13 mouse cellular contexts compared by ENCODE assay signal in genomic region chr13:99679430-99679829, GRCm38 (mm10).
A peak's percentile ranks its signal among the peaks of the same experiment; 100 is the strongest.
DNase-seq lines count a peak whose midpoint lies in the region; ATAC-seq and TF ChIP-seq lines count a peak whose summit lies in the region.
"Had no signal": no experiment of that assay in that cellular context is flagged by ENCODE, and none has a peak within 500 bp of the region (broad histone marks: within the 10 kb centered on the region; RNA-seq: fewer than 3 reads in every experiment).

No protein-coding gene starts in this region.

- no peak for TF ChIP-seq EP300 in lung, postnatal 0 days (IDR thresholded peaks at IDR 0.05)

- no peak overlapping the region for H3K4me2 ChIP-seq in lung, postnatal 0 days (replicated peaks; ENCODE audit: low read depth, low read length)
- no peak overlapping the region for H3K4me2 ChIP-seq in hindbrain, postnatal 0 days (ENCODE audit: low read depth, low read length)
- no peak overlapping the region for H3K4me2 ChIP-seq in midbrain, postnatal 0 days (ENCODE audit: low read depth, low read length, poor library complexity, severe bottlenecking)
- H3K4me2 ChIP-seq in kidney, embryonic 14.5 days (replicated peaks; ENCODE audit: low read depth, low read length) = no peak overlapping the region

- peak; percentile 52; the same call in 1 of the 2 replicates for ATAC-seq in lung, postnatal 0 days
- peak; percentile 57; the same call in 1 of the 2 replicates for ATAC-seq in erythroblast, adult 5-6 weeks (replicated peaks; ENCODE audit: low FRiP score, poor library complexity, severe bottlenecking)
- peak; percentile 74 for ATAC-seq in hindbrain, postnatal 0 days
- 0 out of 2 replicates have a peak, but pooled peaks have one; percentile 44 for ATAC-seq in midbrain, postnatal 0 days (ENCODE audit: low FRiP score)
- ATAC-seq in kidney, embryonic 14.5 days (ENCODE audit: low FRiP score, low TSS enrichment) = no peak
- ATAC-seq: Patski had no signal

- H3K9me3 ChIP-seq in lung, postnatal 0 days (ENCODE audit: low read length) = no peaks in the 10 kb centered on the region
- H3K9me3 ChIP-seq in hindbrain, postnatal 0 days (ENCODE audit: low read length) = no peaks in the 10 kb centered on the region
- no peaks in the 10 kb centered on the region for H3K9me3 ChIP-seq in midbrain, postnatal 0 days (ENCODE audit: low read length)
- no peaks in the 10 kb centered on the region for H3K9me3 ChIP-seq in kidney, embryonic 14.5 days (ENCODE audit: control insufficient read depth, low read length)

- no peak overlapping the region for H3K4me3 ChIP-seq in lung, postnatal 0 days (ENCODE audit: low read depth, low read length)
- no peak overlapping the region for H3K4me3 ChIP-seq in hindbrain, postnatal 0 days (ENCODE audit: low read length)
- H3K4me3 ChIP-seq in midbrain, postnatal 0 days (ENCODE audit: low read depth, low read length) = no peak overlapping the region
- no peak overlapping the region for H3K4me3 ChIP-seq in kidney, embryonic 14.5 days (ENCODE audit: low read length)

- H3K27me3 ChIP-seq in lung, postnatal 0 days (replicated peaks; ENCODE audit: insufficient read depth, low read length) = no peaks in the 10 kb centered on the region
- no peaks in the 10 kb centered on the region for H3K27me3 ChIP-seq in hindbrain, postnatal 0 days (ENCODE audit: insufficient read depth, low read length)
- H3K27me3 ChIP-seq in midbrain, postnatal 0 days (ENCODE audit: insufficient read depth, low read length) = no peaks in the 10 kb centered on the region
- no peaks in the 10 kb centered on the region for H3K27me3 ChIP-seq in kidney, embryonic 14.5 days (ENCODE audit: control insufficient read depth, insufficient read depth, low read length)

- no peak overlapping the region for H3K9ac ChIP-seq in lung, postnatal 0 days (replicated peaks; ENCODE audit: low read depth)
- no peak overlapping the region for H3K9ac ChIP-seq in hindbrain, postnatal 0 days (replicated peaks; ENCODE audit: low read length)
- no peak overlapping the region for H3K9ac ChIP-seq in midbrain, postnatal 0 days (replicated peaks; ENCODE audit: low read length, poor library complexity, severe bottlenecking)
- no peak overlapping the region for H3K9ac ChIP-seq in kidney, embryonic 14.5 days (ENCODE audit: low read depth, low read length)

- peak; percentile 34 for DNase-seq in lung, postnatal 0 days (ENCODE audit: low spot score)
- DNase-seq in lung, postnatal 14 days = no peak
- DNase-seq in hindbrain, postnatal 0 days (ENCODE audit: low spot score) = peak; percentile 44
- DNase-seq in midbrain, postnatal 0 days (ENCODE audit: low spot score) = peak; percentile 67
- no peak for DNase-seq in ovary, postnatal 10 days (ENCODE audit: low spot score)
- no peak for DNase-seq in layer of hippocampus, postnatal 14 days (ENCODE audit: low spot score in 2 of 2)
- DNase-seq: cerebellum, postnatal 36 days; kidney, postnatal 25 days; right cerebral cortex, postnatal 25 days; thymus, postnatal 4 days had no signal

- H3K36me3 ChIP-seq in lung, postnatal 0 days (ENCODE audit: insufficient read depth, low read length) = no peaks in the 10 kb centered on the region
- no peaks in the 10 kb centered on the region for H3K36me3 ChIP-seq in hindbrain, postnatal 0 days (ENCODE audit: insufficient read depth, low read length)
- H3K36me3 ChIP-seq in midbrain, postnatal 0 days (ENCODE audit: insufficient read depth, low read length) = no peaks in the 10 kb centered on the region
- no peaks in the 10 kb centered on the region for H3K36me3 ChIP-seq in kidney, embryonic 14.5 days (ENCODE audit: control insufficient read depth, insufficient read depth, low read length)

- H3K4me1 ChIP-seq in lung, postnatal 0 days (ENCODE audit: insufficient read depth, low read depth, low read length) = no peaks in the 10 kb centered on the region
- 0 out of 2 replicates have a peak, but pooled peaks cover 10% of the 10 kb centered on the region for H3K4me1 ChIP-seq in hindbrain, postnatal 0 days (ENCODE audit: insufficient read depth, low read length)
- H3K4me1 ChIP-seq in midbrain, postnatal 0 days (ENCODE audit: insufficient read depth, low read length) = 0 out of 2 replicates have a peak, but pooled peaks cover 2% of the 10 kb centered on the region
- no peaks in the 10 kb centered on the region for H3K4me1 ChIP-seq in kidney, embryonic 14.5 days (ENCODE audit: control insufficient read depth, insufficient read depth, low read length)

- no peak for TF ChIP-seq CTCF in lung, postnatal 0 days (IDR thresholded peaks at IDR 0.05)
- TF ChIP-seq CTCF in hindbrain, postnatal 0 days (IDR thresholded peaks at IDR 0.05; ENCODE audit: low read depth) = no peak
- no peak for TF ChIP-seq CTCF in midbrain, postnatal 0 days (IDR thresholded peaks at IDR 0.05)

- 15% methylated on average over 2 of the region's 2 CpGs for WGBS in lung, postnatal 0 days
- WGBS in hindbrain, postnatal 0 days = 18% methylated on average over 2 of the region's 2 CpGs
- WGBS in midbrain, postnatal 0 days = 14% methylated on average over 2 of the region's 2 CpGs
- 51% methylated on average over 2 of the region's 2 CpGs for WGBS in kidney, embryonic 14.5 days

- H3K27ac ChIP-seq in lung, postnatal 0 days (ENCODE audit: low read length) = no peak overlapping the region
- H3K27ac ChIP-seq in hindbrain, postnatal 0 days = no peak overlapping the region
- H3K27ac ChIP-seq in midbrain, postnatal 0 days (ENCODE audit: low read depth, low read length) = no peak overlapping the region
- no peak overlapping the region for H3K27ac ChIP-seq in kidney, embryonic 14.5 days (ENCODE audit: low read depth, low read length)

Comparison
In these comparisons a context has a peak if more than half of its experiments do, and no peak if none do; other contexts are left out.
1. DNase-seq: peak in lung, postnatal 0 days (single experiment), hindbrain, postnatal 0 days (single experiment) and midbrain, postnatal 0 days (single experiment); none in lung, postnatal 14 days (single experiment), ovary, postnatal 10 days (single experiment) and layer of hippocampus, postnatal 14 days (0 of 2).